Comparison of ENCODE assay signal across 11 mouse cellular contexts in genomic region chr19:5512091-5513004, GRCm38 (mm10). TPM values are rescaled to one million over a fixed set of nuclear protein-coding genes. Genes with fewer than 3 reads are reported as not detected.
DNase-seq lines count a peak whose midpoint lies in the region; ATAC-seq lines count a peak whose summit lies in the region.
"Had no signal": no experiment of that assay in that cellular context is flagged by ENCODE, and none has a peak within 500 bp of the region (broad histone marks: within the 10 kb centered on the region; RNA-seq: fewer than 3 reads in every experiment).

No protein-coding gene starts in this region.

- no peaks in the 10 kb centered on the region for H3K36me3 ChIP-seq in heart, embryonic 16.5 days (ENCODE audit: control insufficient read depth, insufficient read depth)
- H3K36me3 ChIP-seq in megakaryocyte, embryonic 14.5 days (replicated peaks; ENCODE audit: low read length) = no peaks in the 10 kb centered on the region
- H3K36me3 ChIP-seq: embryonic facial prominence, embryonic 15.5 days; midbrain, embryonic 12.5 days had no signal

- peak overlapping the region; percentile 46 for H3K27ac ChIP-seq in heart, embryonic 16.5 days (ENCODE audit: low read length)
- peak overlapping the region; percentile 51 for H3K27ac ChIP-seq in brown adipose tissue, adult 24 weeks (replicated peaks; ENCODE audit: low read depth, low read length)
- H3K27ac ChIP-seq: embryonic facial prominence, embryonic 15.5 days; heart, adult 2 months; midbrain, embryonic 12.5 days had no signal

- no peak for ATAC-seq in heart, embryonic 16.5 days (replicated peaks; ENCODE audit: extremely low read depth, insufficient read depth, low FRiP score)

- no peak for DNase-seq in heart, postnatal 4 days
- DNase-seq in A20 (ENCODE audit: low read depth, low spot score) = peak; percentile 71
- no peak for DNase-seq in left cerebral cortex, postnatal 25 days (ENCODE audit: low spot score in 2 of 2)
- no peak for DNase-seq in gastrocnemius, postnatal 25 days
- no peak for DNase-seq in adrenal gland, adult 8-10 months

- H3K9ac ChIP-seq in heart, embryonic 16.5 days (ENCODE audit: low read length) = no peak overlapping the region
- H3K9ac ChIP-seq: embryonic facial prominence, embryonic 15.5 days; midbrain, embryonic 12.5 days had no signal

- no peaks in the 10 kb centered on the region for H3K9me3 ChIP-seq in heart, embryonic 16.5 days (replicated peaks; ENCODE audit: control insufficient read depth, low read length)
- no peaks in the 10 kb centered on the region for H3K9me3 ChIP-seq in megakaryocyte, embryonic 14.5 days
- H3K9me3 ChIP-seq: embryonic facial prominence, embryonic 15.5 days had no signal

- H3K4me2 ChIP-seq in heart, embryonic 16.5 days (ENCODE audit: low read depth, low read length) = peak overlapping the region; percentile 49

- intact Hi-C loops in left cerebral cortex, postnatal 25 days (cut with DNase I) = no loop called here

- WGBS in heart, embryonic 16.5 days = 60% methylated on average over 12 of the region's 12 CpGs

- H3K4me3 ChIP-seq in heart, embryonic 16.5 days (ENCODE audit: low read length) = peak overlapping the region; percentile 10; the same call in 1 of the 2 replicates
- peak overlapping the region; percentile 31 for H3K4me3 ChIP-seq in brown adipose tissue, adult 24 weeks (ENCODE audit: insufficient read depth, low read depth, low read length)
- peak overlapping the region; percentile 94 for H3K4me3 ChIP-seq in megakaryocyte, embryonic 14.5 days (replicated peaks)
- H3K4me3 ChIP-seq: embryonic facial prominence, embryonic 15.5 days; heart, adult 2 months; midbrain, embryonic 12.5 days had no signal

- no peaks in the 10 kb centered on the region for H3K27me3 ChIP-seq in heart, embryonic 16.5 days (ENCODE audit: control insufficient read depth, insufficient read depth, low read length)
- H3K27me3 ChIP-seq in megakaryocyte, embryonic 14.5 days (replicated peaks) = no peaks in the 10 kb centered on the region
- H3K27me3 ChIP-seq: embryonic facial prominence, embryonic 15.5 days; midbrain, embryonic 12.5 days had no signal

- H3K4me1 ChIP-seq in heart, embryonic 16.5 days (ENCODE audit: control insufficient read depth, insufficient read depth, low read length) = peaks cover 26% of the 10 kb centered on the region
- peaks cover 11% of the 10 kb centered on the region for H3K4me1 ChIP-seq in brown adipose tissue, adult 24 weeks (ENCODE audit: control insufficient read depth, insufficient read depth, insufficient read length, low read length)
- H3K4me1 ChIP-seq in megakaryocyte, embryonic 14.5 days = peaks cover 59% of the 10 kb centered on the region

RNA-seq across cellular contexts. Expression of gene Snx32, which starts 2.0 kb away (rescaled TPM):
- 17.2 and 18.3 TPM in 2 replicates for polyA plus RNA-seq in heart, embryonic 16.5 days (2015; fragmentation: Nextera tagmentation; extraction: Ambion mirVana)
- 1 to 10 TPM; 7.8 to 7.9 TPM for total RNA-seq in heart, postnatal 4 days (2021)
- polyA plus RNA-seq in brown adipose tissue, adult 24 weeks (2012; ENCODE audit: insufficient read depth, insufficient read length, missing spikeins) = 2.7 and 7.0 TPM in 2 replicates
- 3.6 and 4.0 TPM in 2 replicates for polyA plus RNA-seq in megakaryocyte, embryonic 14.5 days (2012; ENCODE audit: insufficient read depth, low replicate concordance)
- total RNA-seq in left cerebral cortex, postnatal 25 days (2021) = 10 to 100 TPM; 80.4 to 81.0 TPM
- 1 to 10 TPM; 6.9 to 7.5 TPM for total RNA-seq in gastrocnemius, postnatal 25 days (2021)
- total RNA-seq in adrenal gland, adult 8-10 months (2022) = 10 to 100 TPM; 13.4 to 35.0 (median 23.9) TPM

RNA-seq across cellular contexts. Expression of gene 1700020D05Rik, which starts 8.8 kb away (rescaled TPM):
- polyA plus RNA-seq in heart, embryonic 16.5 days (2015; fragmentation: Nextera tagmentation; extraction: Ambion mirVana) = not detected in 2 replicates
- total RNA-seq in heart, postnatal 4 days (2021) = 1 to 10 TPM; 1.5 to 2.1 TPM
- 1.1 TPM in 1 of 2 replicates, not detected in the other for polyA plus RNA-seq in brown adipose tissue, adult 24 weeks (2012; ENCODE audit: insufficient read depth, insufficient read length, missing spikeins)
- not detected in 2 replicates for polyA plus RNA-seq in megakaryocyte, embryonic 14.5 days (2012; ENCODE audit: insufficient read depth, low replicate concordance)
- total RNA-seq in left cerebral cortex, postnatal 25 days (2021) = 1 to 10 TPM; 5.1 to 7.7 TPM
- under 1 TPM; 0.64 to 0.88 TPM for total RNA-seq in gastrocnemius, postnatal 25 days (2021)
- total RNA-seq in adrenal gland, adult 8-10 months (2022) = 10 to 100 TPM in 1 of 4 experiments, 1 to 10 TPM in 3; 2.2 to 10.4 (median 5.4) TPM
- polyA plus RNA-seq: midbrain, embryonic 12.5 days had no signal

RNA-seq across cellular contexts. Expression of gene Cfl1, which starts 22.1 kb away (rescaled TPM):
- 1,696 and 1,829 TPM in 2 replicates for polyA plus RNA-seq in heart, embryonic 16.5 days (2015; fragmentation: Nextera tagmentation; extraction: Ambion mirVana)
- 100 to 1,000 TPM; 719 to 727 TPM for total RNA-seq in heart, postnatal 4 days (2021)
- 324 and 390 TPM in 2 replicates for polyA plus RNA-seq in brown adipose tissue, adult 24 weeks (2012; ENCODE audit: insufficient read depth, insufficient read length, missing spikeins)
- 2,588 and 4,768 TPM in 2 replicates for polyA plus RNA-seq in megakaryocyte, embryonic 14.5 days (2012; ENCODE audit: insufficient read depth, low replicate concordance)
- total RNA-seq in left cerebral cortex, postnatal 25 days (2021) = 1,000 to 10,000 TPM; 1,474 to 1,552 TPM
- total RNA-seq in gastrocnemius, postnatal 25 days (2021) = 100 to 1,000 TPM in 1 of 2 experiments, 10 to 100 TPM in 1; 83.6 to 106 TPM
- 100 to 1,000 TPM; 711 to 770 (median 737) TPM for total RNA-seq in adrenal gland, adult 8-10 months (2022)

RNA-seq across cellular contexts. Expression of gene Mus81, which starts 24.1 kb away (rescaled TPM):
- polyA plus RNA-seq in heart, embryonic 16.5 days (2015; fragmentation: Nextera tagmentation; extraction: Ambion mirVana) = 50.1 and 52.9 TPM in 2 replicates
- 10 to 100 TPM; 27.9 to 32.9 TPM for total RNA-seq in heart, postnatal 4 days (2021)
- 14.8 and 25.2 TPM in 2 replicates for polyA plus RNA-seq in brown adipose tissue, adult 24 weeks (2012; ENCODE audit: insufficient read depth, insufficient read length, missing spikeins)
- polyA plus RNA-seq in megakaryocyte, embryonic 14.5 days (2012; ENCODE audit: insufficient read depth, low replicate concordance) = 40.1 and 41.1 TPM in 2 replicates
- total RNA-seq in left cerebral cortex, postnatal 25 days (2021) = 10 to 100 TPM; 30.7 to 30.9 TPM
- total RNA-seq in gastrocnemius, postnatal 25 days (2021) = 10 to 100 TPM; 20.3 to 21.6 TPM
- 10 to 100 TPM; 25.8 to 40.4 (median 33.8) TPM for total RNA-seq in adrenal gland, adult 8-10 months (2022)

RNA-seq across cellular contexts. Expression of gene Efemp2, which starts 38.6 kb away (rescaled TPM):
- 62.7 and 76.1 TPM in 2 replicates for polyA plus RNA-seq in heart, embryonic 16.5 days (2015; fragmentation: Nextera tagmentation; extraction: Ambion mirVana)
- total RNA-seq in heart, postnatal 4 days (2021) = 10 to 100 TPM; 36.7 to 37.8 TPM
- polyA plus RNA-seq in brown adipose tissue, adult 24 weeks (2012; ENCODE audit: insufficient read depth, insufficient read length, missing spikeins) = 10.1 and 16.1 TPM in 2 replicates
- 2.0 TPM in 1 of 2 replicates, not detected in the other for polyA plus RNA-seq in megakaryocyte, embryonic 14.5 days (2012; ENCODE audit: insufficient read depth, low replicate concordance)
- 10 to 100 TPM; 15.2 to 16.4 TPM for total RNA-seq in left cerebral cortex, postnatal 25 days (2021)
- total RNA-seq in gastrocnemius, postnatal 25 days (2021) = 10 to 100 TPM in 1 of 2 experiments, 1 to 10 TPM in 1; 7.8 to 12.2 TPM
- total RNA-seq in adrenal gland, adult 8-10 months (2022) = 100 to 1,000 TPM in 2 of 4 experiments, 10 to 100 TPM in 2; 64.9 to 173 (median 105) TPM

Comparison
In these comparisons a context has a peak if more than half of its experiments do, and no peak if none do; other contexts are left out.
1. H3K4me3 ChIP-seq: peak in every context shown above with its lines; median percentile 94 in megakaryocyte, embryonic 14.5 days; 31 in brown adipose tissue, adult 24 weeks; 10 in heart, embryonic 16.5 days.
2. RNA of gene Cfl1, which starts 22.1 kb away (total RNA-seq): 1,474 to 1,552 TPM in left cerebral cortex, postnatal 25 days, 711 to 770 TPM in adrenal gland, adult 8-10 months and 719 to 727 TPM in heart, postnatal 4 days; 83.6 to 106 TPM in gastrocnemius, postnatal 25 days; every median in the first group is over 4 times any median in the second.